Mouse (Mus musculus) kidney, embryonic 14.5 days (tissue): ENCODE measurements around the gene Psmc3. TPM values are rescaled to one million over a fixed set of nuclear protein-coding genes. Genes with fewer than 3 reads are reported as not detected.
A peak's percentile ranks its signal among the peaks of the same experiment; 100 is the strongest.

ENCODE experiments used
- ATAC-seq: fragments of 200-750 bp; cut with Nextera tagmentation; 2 replicates; pipeline ENCODE4 v1.8.0; 2017; ENCODE audit warnings: moderate number of reproducible peaks, mild to moderate bottlenecking, moderate TSS enrichment, moderate library complexity; ENCODE audit not compliant: low FRiP score, low TSS enrichment
- H3K27ac ChIP-seq: fragments of 300-500 bp; sonication (generic); 2 replicates; pipeline ENCODE4 v1.5.1; 2014; ENCODE audit warnings: low read depth, mild to moderate bottlenecking, low read length, moderate library complexity, mixed read lengths
- H3K27me3 ChIP-seq: fragments of 300-500 bp; sonication (generic); 2 replicates; pipeline ENCODE4 v1.6.1; 2014; ENCODE audit warnings: mild to moderate bottlenecking, low read length; ENCODE audit not compliant: control insufficient read depth, insufficient read depth
- H3K36me3 ChIP-seq: fragments of 300-500 bp; sonication (generic); 2 replicates; pipeline ENCODE4 v1.6.1; 2014; ENCODE audit warnings: low read length, mixed read lengths; ENCODE audit not compliant: control insufficient read depth, insufficient read depth
- H3K4me1 ChIP-seq: fragments of 300-500 bp; sonication (generic); 2 replicates; pipeline ENCODE4 v1.6.1; 2014; ENCODE audit warnings: low read length, mixed read lengths; ENCODE audit not compliant: control insufficient read depth, insufficient read depth
- H3K4me2 ChIP-seq: fragments of 300-500 bp; sonication (generic); replicated peaks from 2 replicates; pipeline ENCODE4 v1.6.1; 2014; ENCODE audit warnings: low read depth, mild to moderate bottlenecking, low read length
- H3K4me3 ChIP-seq: fragments of 300-500 bp; sonication (generic); 2 replicates; pipeline ENCODE4 v1.5.1; 2014; ENCODE audit warnings: mild to moderate bottlenecking, low read length
- H3K9ac ChIP-seq: fragments of 300-500 bp; sonication (generic); 2 replicates; pipeline ENCODE4 v1.6.1; 2014; ENCODE audit warnings: low read depth, mild to moderate bottlenecking, low read length, moderate library complexity
- H3K9me3 ChIP-seq: fragments of 300-500 bp; sonication (generic); 2 replicates; pipeline ENCODE4 v1.6.1; 2016; ENCODE audit warnings: low read length; ENCODE audit not compliant: control insufficient read depth
- WGBS: fragments of 180-500 bp; shearing (Covaris S2); extraction: QIAGEN DNeasy Blood & Tissue Kit; methylation state at CpG from one replicate; pipeline ENCODE4 v1.1.7; 2014; 5-methylcytosine and 5-hydroxymethylcytosine counted together
- polyA plus RNA-seq: library from polyadenylated mRNA; unstranded; fragments of >200 nt; fragmentation: Nextera tagmentation; extraction: Ambion mirVana; gene quantifications from 2 replicates; pipeline ENCODE4 v1.2.1, GENCODE M21; 2014

Psmc3 gene
- polyA plus RNA-seq, 1 experiment from 2014 or later: 356 TPM

DNA sequence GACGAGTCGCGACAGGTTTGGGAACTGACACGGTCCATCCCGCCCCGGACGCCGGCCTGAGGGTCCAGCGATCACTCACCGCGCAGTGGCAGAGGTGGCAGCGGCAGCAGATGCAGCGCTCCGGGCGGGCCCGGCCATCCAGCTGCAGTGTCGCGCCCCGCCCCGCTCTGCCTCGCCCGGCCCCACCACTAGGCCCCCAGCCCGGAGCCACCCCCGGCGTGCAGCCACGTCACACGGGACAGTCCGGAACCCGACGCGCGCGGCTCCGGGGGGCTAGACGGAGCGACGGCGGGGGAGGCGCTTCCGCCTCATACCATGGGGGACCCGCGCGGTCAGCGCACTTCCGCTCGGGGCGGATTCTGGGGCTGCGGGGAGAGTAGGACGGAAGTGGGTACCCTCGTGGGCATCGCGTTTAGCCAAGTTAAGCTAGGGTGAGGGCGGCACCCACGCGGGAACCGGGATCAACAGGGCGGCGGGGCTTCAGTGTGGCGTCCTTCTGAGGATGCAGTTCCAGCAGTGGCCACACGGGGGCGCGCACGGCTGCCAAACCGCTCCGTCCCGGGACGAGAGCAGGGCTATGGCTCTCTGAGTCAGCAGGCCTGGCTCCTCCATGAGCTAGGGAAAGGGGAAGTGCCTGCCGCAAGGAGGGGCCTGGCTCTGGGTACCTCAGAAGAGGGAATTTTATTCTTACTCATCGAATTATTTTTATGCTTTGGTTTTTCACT lies 16.4 kb downstream of the Psmc3 start, which contains the start of gene Slc39a13:
Gene Slc39a13 (minus strand): TSS at position 342 of the 725 bp plus-strand sequence.
- Histone ChIP-seq H3K4me3 (peak within 1 kb of the TSS; percentile 67), H3K9me3 (no peaks in the 10 kb centered on the region), H3K27me3 (no peaks in the 10 kb centered on the region), H3K4me2 (peak within 1 kb of the TSS; percentile 72), H3K9ac (peak within 1 kb of the TSS; percentile 69), H3K27ac (peak within 1 kb of the TSS; percentile 79), H3K4me1 (peaks cover 7% of the 10 kb centered on the region; the same call in 1 of the 2 replicates), H3K36me3 (peaks cover 7% of the 10 kb centered on the region; the same call in 1 of the 2 replicates)
- peak; percentile 97 for ATAC-seq
- under 1% methylated on average over 66 of the region's 69 CpGs for WGBS

DNA sequence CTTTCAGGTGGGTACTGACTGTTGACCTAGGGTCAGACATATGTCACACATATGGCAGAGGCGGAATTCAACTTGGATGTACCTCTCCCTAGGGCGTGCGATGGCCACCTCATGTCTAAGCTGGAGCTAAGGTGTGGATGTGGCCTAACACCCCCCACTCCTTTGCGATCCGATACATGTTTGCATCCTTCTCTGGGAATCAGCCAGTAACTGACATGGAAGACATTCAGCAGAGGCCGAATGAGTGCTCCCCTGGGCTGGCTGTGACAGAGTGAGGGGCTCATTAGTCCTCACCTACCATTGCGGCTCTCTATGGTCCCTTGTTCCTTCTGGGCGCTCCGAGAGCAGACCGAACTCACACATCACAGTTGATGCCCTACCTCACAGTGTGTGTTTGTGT lies 17.2 kb downstream of the Psmc3 start:
- Histone ChIP-seq H3K4me3 (peak overlapping the region; percentile 67; the same call in 1 of the 2 replicates), H3K9ac (peak overlapping the region; percentile 69; the same call in 1 of the 2 replicates)
- no peak for ATAC-seq

DNA sequence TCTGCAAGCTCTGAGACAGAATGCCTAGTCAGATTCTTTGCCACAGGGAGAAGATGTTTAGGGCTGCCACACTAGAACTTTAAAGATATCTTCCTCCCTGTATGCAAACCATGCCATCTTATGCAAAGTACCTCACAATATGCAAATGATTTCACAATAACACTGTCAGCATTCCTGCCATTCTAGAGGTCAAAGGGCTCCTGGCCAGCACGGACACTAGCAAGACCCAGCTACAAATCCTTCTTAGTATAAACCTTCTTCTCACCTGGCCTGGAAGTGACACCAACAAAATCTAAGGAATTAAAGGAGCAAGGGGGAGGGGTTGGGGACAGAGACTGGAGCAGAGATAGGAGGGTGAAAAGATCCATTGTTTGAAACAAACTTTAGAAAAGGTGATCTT lies 18.3 kb downstream of the Psmc3 start:
- H3K9me3 ChIP-seq: no peaks in the 10 kb centered on the region
- ATAC-seq: no peak
- H3K27ac ChIP-seq: no peak overlapping the region
- H3K36me3 ChIP-seq: 0 out of 2 replicates have a peak, but pooled peaks cover 2% of the 10 kb centered on the region
- 27% methylated on average over 1 of the region's 1 CpGs for WGBS
- H3K4me1 ChIP-seq: peaks cover 7% of the 10 kb centered on the region; the same call in 1 of the 2 replicates
- H3K27me3 ChIP-seq: no peaks in the 10 kb centered on the region
- H3K4me2 ChIP-seq: no peak overlapping the region
- no peak overlapping the region for H3K9ac ChIP-seq
- H3K4me3 ChIP-seq: no peak overlapping the region

More for the DNA sequence above, 17.2 kb downstream of the Psmc3 start:
- 89% methylated on average over 10 of the region's 10 CpGs for WGBS
- Histone ChIP-seq H3K9me3 (no peaks in the 10 kb centered on the region), H3K4me1 (peaks cover 7% of the 10 kb centered on the region; the same call in 1 of the 2 replicates), H3K36me3 (peaks cover 7% of the 10 kb centered on the region; the same call in 1 of the 2 replicates), H3K27me3 (no peaks in the 10 kb centered on the region), H3K4me2 (peak overlapping the region; percentile 72), H3K27ac (peak overlapping the region; percentile 79; the same call in 1 of the 2 replicates)

DNA sequence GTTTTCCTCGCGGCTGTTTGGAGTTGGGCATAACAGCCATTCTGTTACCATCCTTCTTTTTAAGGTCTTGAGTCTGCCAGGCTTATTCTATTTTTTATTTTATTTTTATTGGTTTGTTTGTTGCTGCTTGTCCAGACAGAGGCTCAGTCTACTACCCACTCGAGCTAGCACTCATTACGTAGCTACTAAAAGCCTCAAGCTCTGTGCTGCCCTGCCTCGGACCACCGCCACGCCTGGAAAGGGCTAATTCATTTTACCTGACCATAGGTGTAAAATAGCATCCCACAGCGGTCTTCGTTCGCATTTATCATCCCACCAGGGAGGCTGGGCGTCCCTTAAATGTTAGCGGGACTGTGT lies 24.1 kb downstream of the Psmc3 start:
- WGBS: 18% methylated on average over 12 of the region's 12 CpGs
- no peaks in the 10 kb centered on the region for H3K36me3 ChIP-seq
- H3K27ac ChIP-seq: no peak overlapping the region
- H3K4me3 ChIP-seq: peak overlapping the region; percentile 52
- 0 out of 2 replicates have a peak, but pooled peaks have one; percentile 5 for ATAC-seq
- H3K4me1 ChIP-seq: peaks cover 11% of the 10 kb centered on the region
- H3K9me3 ChIP-seq: no peaks in the 10 kb centered on the region
- H3K9ac ChIP-seq: peak overlapping the region; percentile 73
- H3K4me2 ChIP-seq: peak overlapping the region; percentile 94
- H3K27me3 ChIP-seq: no peaks in the 10 kb centered on the region

DNA sequence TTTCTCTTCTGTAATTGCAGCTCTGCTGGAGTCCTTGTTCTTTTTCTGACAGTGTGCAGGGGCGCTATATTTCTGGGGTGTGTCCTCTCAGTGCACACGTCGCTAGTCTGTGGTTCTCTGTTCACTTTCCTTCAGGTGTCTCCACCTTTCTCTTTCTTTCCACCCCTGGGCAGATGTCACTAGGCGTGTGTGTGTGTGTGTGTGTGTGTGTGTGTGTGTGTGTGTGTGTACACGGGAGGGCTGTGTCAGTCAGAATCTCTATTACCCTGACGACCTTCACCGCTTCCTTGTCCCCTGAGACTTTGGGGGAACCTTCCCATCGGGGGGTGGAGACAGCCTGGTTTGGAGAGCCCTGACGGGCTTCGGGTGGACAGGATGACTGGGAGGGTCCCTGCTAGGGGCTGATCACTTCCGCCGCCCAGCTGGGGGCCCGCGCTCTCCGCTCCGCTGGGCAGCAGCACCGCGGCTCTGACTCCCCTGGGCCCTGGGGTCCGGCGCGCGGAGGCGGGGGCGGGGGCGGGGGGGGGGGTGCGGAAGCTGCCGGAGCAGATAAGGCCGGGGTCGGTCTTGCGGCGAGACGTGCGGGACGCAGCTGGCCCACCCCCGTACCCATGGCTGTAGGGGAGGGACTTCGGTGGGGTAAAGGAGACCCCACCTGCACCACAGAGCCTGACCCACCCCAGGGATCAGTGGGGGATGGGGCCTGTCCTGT lies 24.7 kb downstream of the Psmc3 start:
- peak overlapping the region; percentile 52 for H3K4me3 ChIP-seq
- peak overlapping the region; percentile 94 for H3K4me2 ChIP-seq
- no peaks in the 10 kb centered on the region for H3K9me3 ChIP-seq
- peak; percentile 89 for ATAC-seq
- WGBS: under 1% methylated on average over 29 of the region's 36 CpGs
- H3K27me3 ChIP-seq: no peaks in the 10 kb centered on the region
- peaks cover 11% of the 10 kb centered on the region for H3K4me1 ChIP-seq
- H3K36me3 ChIP-seq: no peaks in the 10 kb centered on the region
- peak overlapping the region; percentile 73 for H3K9ac ChIP-seq
- H3K27ac ChIP-seq: no peak overlapping the region

DNA sequence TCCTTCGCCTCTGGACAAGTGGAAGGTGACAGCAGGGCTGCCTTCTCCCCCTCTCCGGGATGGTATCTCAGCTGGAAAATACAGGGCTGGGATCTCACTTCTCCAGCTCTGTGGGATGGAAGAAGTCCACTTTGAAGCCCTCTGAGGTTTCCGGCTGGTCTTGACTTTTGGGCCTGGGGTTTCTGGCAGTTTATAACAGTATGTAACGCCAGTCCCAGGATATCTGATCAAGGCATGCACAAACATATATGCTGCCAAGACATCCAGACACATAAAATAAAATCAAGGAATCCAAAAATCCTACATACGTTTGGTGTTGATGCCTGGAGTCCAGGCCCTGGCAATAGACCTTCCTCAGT lies 25.2 kb downstream of the Psmc3 start:
- peak overlapping the region; percentile 73 for H3K9ac ChIP-seq
- 16% methylated on average over 5 of the region's 5 CpGs for WGBS
- H3K27ac ChIP-seq: no peak overlapping the region

DNA sequence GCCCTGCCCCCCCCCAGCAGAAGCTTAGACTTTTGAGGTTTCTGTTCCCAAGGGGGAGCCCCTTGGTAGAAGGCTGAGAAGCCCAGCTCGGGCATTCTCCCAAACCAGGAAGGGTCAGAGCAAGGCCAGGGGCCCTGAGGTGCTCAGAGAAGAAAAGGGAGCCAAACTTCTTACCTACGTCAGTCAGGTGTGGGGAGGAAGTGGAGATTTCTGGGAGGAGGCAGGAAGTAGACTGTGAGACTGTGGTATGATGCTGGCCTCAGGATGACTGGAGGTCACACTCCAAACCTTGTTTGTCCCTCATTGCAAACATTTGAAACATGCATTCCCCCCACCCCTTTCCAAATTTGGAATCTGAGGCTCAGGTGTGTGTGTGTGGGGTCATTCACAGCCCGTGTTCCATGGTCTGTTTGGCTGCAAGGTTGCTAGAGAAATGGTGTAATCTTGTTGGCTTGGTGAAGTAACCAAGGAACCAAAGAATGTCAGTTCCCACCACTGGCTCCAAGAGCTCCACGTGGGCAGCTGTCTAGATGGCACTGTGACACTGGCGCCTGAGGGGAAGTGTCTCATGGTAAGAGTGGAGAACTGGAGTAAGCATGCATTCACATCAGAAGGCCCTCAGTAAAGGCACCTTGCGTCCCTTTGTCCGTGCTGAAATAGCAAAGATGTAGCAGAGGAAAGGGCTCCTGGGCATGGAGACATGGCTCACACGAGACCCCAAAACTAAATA lies 27.1 kb downstream of the Psmc3 start:
- no peaks in the 10 kb centered on the region for H3K27me3 ChIP-seq
- no peaks in the 10 kb centered on the region for H3K36me3 ChIP-seq
- no peak overlapping the region for H3K27ac ChIP-seq
- H3K9ac ChIP-seq: no peak overlapping the region
- ATAC-seq: no peak
- H3K9me3 ChIP-seq: no peaks in the 10 kb centered on the region
- H3K4me1 ChIP-seq: peaks cover 11% of the 10 kb centered on the region
- WGBS: 82% methylated on average over 8 of the region's 8 CpGs
- no peak overlapping the region for H3K4me3 ChIP-seq
- H3K4me2 ChIP-seq: no peak overlapping the region

More for the DNA sequence above, 25.2 kb downstream of the Psmc3 start:
- Histone ChIP-seq H3K4me3 (peak overlapping the region; percentile 52), H3K4me1 (peaks cover 11% of the 10 kb centered on the region), H3K27me3 (no peaks in the 10 kb centered on the region), H3K9me3 (no peaks in the 10 kb centered on the region), H3K36me3 (no peaks in the 10 kb centered on the region), H3K4me2 (peak overlapping the region; percentile 94)
- ATAC-seq: no peak

DNA sequence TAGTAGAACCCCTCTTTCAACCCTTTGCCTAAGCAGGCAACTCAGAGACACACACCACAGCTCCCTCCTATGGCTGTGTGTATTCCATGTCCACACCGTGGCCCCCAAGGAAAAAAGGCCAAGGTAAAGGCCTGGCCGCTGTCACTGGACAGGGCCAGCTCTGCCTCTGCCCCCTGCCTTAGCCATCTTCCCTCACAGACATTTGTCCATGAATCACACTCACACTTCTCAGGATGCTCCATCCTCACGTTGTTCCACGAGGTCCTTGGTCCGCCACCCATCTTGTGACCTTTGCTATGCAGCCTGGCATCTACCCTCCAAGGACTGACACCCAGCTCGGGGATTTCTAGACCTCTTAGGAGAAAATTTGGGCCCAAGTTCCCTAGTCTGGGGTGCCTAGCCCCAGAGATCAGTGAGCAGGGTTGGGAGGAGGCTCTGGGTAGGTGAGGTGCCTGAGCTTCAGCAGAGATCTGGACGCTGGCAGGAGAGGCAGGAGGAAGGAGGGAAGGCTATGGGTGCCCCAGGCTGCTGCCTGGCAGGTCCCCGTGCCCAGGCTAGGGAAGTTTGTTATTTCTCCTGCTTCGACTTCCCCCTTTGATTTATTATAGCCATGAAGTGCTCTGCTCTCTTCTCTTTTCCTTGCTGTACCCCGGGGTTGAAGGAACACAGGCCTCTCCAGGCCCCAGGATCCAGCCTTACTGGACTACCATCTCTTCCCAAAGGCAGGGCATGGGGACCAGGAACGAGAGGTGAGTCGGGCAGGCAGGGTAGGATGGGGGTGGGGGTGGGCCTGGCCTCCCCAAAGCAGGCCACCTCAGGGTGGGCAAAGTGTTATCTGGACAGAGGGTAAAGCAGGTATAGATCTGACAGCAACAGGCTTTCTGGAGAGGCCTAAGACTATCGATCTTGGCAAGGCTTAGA lies 28.2 kb downstream of the Psmc3 start, which contains the start of gene Spi1:
Gene Spi1 (plus strand): TSS at position 616 of the 921 bp plus-strand sequence.
- H3K4me3 ChIP-seq: no peak within 1 kb of the TSS
- H3K27ac ChIP-seq: no peak within 1 kb of the TSS
- H3K9ac ChIP-seq: no peak within 1 kb of the TSS
- no peaks in the 10 kb centered on the region for H3K27me3 ChIP-seq
- peaks cover 11% of the 10 kb centered on the region for H3K4me1 ChIP-seq
- no peak within 1 kb of the TSS for H3K4me2 ChIP-seq
- H3K9me3 ChIP-seq: no peaks in the 10 kb centered on the region
- WGBS: 68% methylated on average over 13 of the region's 13 CpGs
- no peaks in the 10 kb centered on the region for H3K36me3 ChIP-seq
- no peak for ATAC-seq
